Mouse (Mus musculus) layer of hippocampus, adult 2 months (tissue): ENCODE measurements around the gene Dmrt1. TPM values are rescaled to one million over a fixed set of nuclear protein-coding genes. Genes with fewer than 3 reads are reported as not detected.
A peak's percentile ranks its signal among the peaks of the same experiment; 100 is the strongest.

Experiments
- DNase-seq, 2 experiments: peaks; one replicate each; pipeline ENCODE4 v3.0.0; 2022; ENCODE audit warnings: low spot score in 2 of 2
- H3K27ac ChIP-seq: fragments of 200-600 bp; 2 replicates; pipeline ENCODE4 v1.8.1; 2022
- H3K4me3 ChIP-seq: fragments of 200-600 bp; 2 replicates; pipeline ENCODE4 v1.8.1; 2022; ENCODE audit warnings: mild to moderate bottlenecking
- CTCF ChIP-seq: fragments of 200-600 bp; conservative IDR thresholded peaks from 2 replicates; pipeline ENCODE4 v1.8.1; 2022; ENCODE audit warnings: antibody characterized with exemption, mild to moderate bottlenecking, moderate library complexity
- total RNA-seq, 2 experiments: library from RNA; stranded (reverse); gene quantifications; 2 replicates each; pipeline ENCODE4 v1.2.3; 2021

Dmrt1 gene
- total RNA-seq, 2 experiments from 2014 or later: not detected

DNA sequence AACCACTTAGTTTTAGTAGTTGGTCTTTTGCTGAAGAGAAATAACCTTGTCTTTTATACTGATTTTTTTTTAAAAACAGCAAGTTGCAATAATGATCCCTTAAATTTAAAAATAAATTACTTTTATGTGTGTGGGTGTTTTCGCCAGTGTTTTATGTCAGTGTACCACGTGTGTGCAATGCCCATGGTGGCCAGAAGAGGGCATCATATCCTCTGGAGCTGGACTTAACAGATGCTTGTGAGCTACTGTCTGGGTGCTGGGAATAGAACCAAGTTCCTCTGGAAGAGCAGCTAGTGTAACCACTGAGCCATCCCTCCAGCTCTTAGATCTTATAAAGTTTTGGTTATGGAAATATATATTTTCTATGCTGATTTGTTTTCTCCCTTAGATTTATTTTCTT is 74.0 kb downstream of the Dmrt1 start:
- Histone ChIP-seq H3K27ac (no peak overlapping the region), H3K4me3 (no peak overlapping the region)
- no peak for DNase-seq
- peak; percentile 33; the same call in 1 of the 2 replicates for TF ChIP-seq CTCF

GRCm38 (mm10) chr19:25597717-25598232 is 92.4 kb downstream of the Dmrt1 start:
- DNase-seq: no peak
- no peak overlapping the region for H3K4me3 ChIP-seq
- H3K27ac ChIP-seq: no peak overlapping the region
- TF ChIP-seq CTCF: no peak

DNA sequence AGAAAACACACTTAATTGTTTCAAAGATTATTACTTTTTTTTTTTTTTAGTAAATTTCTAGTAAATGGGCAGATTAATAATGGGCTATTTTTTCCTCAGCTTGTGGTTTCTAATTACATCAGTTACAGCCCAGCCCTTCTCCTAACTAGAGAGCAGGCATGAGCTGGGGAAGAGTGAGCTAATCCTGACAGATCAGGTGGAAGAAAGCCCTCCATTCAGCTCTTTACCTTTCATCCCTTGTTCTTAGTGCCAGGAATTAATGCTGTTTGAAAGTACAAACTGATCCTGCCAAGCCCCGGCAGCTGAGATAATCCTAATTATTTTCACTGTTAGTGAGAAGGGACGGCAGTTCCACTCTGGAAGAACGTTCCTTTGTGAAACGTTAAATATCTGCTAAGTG is 93.2 kb downstream of the Dmrt1 start:
- DNase-seq: no peak
- H3K4me3 ChIP-seq: no peak overlapping the region
- no peak for TF ChIP-seq CTCF
- no peak overlapping the region for H3K27ac ChIP-seq

DNA sequence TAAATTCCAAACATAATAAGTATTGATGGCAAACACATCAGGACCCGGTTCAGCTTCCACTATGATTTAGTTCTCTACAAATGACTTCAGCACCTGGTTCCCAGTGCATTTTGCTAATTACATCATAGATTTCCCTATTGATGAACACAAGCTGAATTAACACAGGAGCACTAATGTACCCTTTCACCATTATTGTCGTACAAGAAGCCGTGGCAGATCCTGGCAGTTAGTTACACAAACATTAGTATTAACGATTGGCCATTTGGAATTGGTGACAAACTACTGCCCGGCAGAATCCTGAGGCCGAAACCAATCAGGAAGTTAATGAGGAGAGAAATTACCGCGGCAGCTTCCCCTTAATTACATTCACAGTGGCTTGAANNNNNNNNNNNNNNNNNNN is 96.5 kb downstream of the Dmrt1 start:
- TF ChIP-seq CTCF: no peak
- no peak overlapping the region for H3K27ac ChIP-seq
- DNase-seq: no peak
- no peak overlapping the region for H3K4me3 ChIP-seq

DNA sequence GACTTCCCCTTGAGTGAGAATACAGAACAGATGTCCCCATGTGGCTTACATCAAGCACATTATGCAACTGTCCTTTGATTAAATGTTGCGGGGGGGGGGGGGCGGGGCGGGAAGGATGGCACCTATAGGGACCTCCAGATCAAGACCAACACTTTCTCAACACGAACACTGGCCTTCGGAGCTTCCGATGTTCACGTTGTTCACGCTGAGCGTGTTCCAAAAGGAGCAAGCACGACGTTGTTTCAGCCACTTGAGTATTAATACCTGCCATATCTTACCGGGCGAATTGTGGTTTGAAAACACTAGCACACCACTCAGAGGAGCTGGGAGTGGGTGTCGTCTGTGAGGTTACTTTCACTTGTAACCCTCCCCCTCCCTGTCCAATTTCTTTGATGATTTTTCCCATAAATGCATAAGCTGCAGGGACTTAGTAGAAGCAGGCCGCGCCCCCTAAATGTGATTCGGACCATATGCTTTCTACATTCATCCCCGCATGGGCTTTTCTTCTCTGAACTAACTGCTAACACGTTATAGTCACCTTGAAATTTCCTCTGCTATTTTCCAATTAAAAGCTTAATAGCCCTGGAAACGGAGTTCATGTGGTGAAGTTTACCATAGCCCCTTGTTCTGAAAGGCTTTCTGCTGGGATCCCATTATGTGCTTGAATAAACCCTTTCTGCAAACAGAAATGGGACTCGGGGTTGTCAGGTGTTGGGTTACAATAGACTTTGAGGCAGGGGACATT is 102.2 kb downstream of the Dmrt1 start:
- Histone ChIP-seq H3K27ac (no peak overlapping the region), H3K4me3 (no peak overlapping the region)
- TF ChIP-seq CTCF: no peak
- DNase-seq: no peak

DNA sequence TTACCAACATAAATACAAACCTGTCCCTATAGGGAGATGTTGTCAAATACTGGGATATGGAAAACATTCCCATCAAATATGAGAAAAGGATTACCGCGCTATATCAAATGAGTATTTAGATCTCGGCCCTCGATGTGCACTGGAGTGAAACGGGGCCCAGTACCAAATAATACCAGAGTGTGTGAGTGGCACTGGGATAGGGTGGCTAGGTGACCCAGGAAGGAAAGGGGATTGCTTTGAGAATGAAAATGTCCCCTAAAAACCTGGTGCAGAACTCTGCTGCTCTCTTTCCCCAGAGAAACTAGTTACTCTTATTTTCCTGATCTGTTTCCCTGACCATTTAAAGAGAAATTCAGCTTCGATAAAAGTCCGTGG is 102.8 kb downstream of the Dmrt1 start:
- no peak overlapping the region for H3K27ac ChIP-seq
- DNase-seq: no peak
- H3K4me3 ChIP-seq: no peak overlapping the region
- TF ChIP-seq CTCF: no peak

DNA sequence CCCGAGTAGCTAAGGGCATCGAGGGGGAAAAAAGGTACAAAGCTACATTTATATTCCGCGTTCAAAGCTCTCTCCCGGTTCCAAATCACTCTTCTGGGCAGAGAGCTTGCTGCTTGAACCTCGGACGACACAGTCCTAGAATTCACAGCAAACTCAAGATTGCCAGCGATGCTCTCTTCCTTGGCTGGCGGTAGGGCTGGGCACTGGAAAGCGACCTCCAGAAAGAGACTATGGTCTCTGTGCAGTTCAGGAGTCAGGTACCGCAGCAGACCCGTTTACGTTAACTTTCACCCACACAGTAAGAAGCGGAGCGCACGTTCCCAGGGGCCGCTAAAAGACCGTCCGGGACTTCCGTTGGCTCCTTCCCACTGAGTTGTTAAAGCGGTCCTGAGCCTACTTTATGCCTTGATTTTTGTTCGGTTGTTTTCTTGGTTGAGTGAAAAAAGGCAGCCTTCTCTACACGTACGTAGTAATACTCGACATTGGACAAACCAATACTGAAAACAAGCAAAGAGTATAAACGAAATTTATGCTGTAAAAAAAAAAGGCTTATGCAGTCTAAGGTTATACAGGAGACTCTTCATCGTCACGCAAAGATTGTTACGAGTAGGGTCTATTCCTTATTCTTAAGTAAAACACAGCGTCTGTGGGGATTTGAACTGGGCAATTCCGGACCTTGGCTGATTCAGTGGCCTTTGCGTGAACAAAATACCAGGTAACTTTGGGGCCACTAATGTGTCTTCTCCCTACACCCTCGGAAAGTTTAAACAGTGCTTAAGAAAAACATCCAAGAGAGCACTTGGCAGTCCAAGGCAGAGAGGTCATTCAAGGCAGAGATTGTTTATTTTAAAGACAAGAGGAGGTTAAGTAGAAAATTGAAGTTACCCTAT is 103.8 kb downstream of the Dmrt1 start:
- no peak for DNase-seq
- no peak for TF ChIP-seq CTCF
- Histone ChIP-seq H3K27ac (no peak overlapping the region), H3K4me3 (no peak overlapping the region; the same call in 1 of the 2 replicates)

- H3K4me3 ChIP-seq: peak within 1 kb of the TSS; percentile 42
- TF ChIP-seq CTCF: no peak
Observed at GRCm38 (mm10) chr19:25610015-25610410, 104.6 kb downstream of the Dmrt1 start, which contains the start of gene Dmrt3. TSS of gene Dmrt3 (plus strand) at chr19:25610301.

DNA sequence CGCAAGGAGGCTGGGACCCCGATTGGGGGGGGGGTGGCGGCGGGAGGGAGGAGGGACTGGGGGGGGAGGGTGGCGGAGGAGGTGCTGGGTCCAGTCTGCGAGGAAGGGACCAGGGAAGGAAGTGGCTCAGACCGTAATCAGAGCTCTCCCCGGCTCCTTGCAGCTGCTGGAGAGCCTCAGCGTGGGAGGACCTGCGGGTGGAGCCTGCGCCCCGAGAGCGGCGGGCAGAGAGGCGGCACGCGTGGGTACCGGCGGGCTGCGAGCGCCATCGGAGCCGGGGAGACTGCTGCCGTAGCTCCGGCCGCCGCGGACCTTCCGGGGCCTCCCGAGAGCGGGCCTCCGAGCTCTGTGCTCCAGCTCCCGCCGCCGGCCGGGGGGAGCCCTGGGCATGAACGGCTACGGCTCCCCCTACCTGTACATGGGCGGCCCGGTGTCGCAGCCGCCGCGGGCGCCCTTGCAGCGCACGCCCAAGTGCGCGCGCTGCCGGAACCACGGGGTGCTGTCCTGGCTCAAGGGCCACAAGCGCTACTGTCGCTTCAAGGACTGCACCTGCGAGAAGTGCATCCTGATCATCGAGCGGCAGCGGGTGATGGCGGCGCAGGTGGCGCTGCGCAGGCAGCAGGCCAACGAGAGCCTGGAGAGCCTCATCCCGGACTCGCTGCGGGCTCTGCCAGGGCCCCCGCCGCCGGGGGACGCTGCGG is 105.1 kb downstream of the Dmrt1 start:
- H3K4me3 ChIP-seq: peak overlapping the region; percentile 42
- TF ChIP-seq CTCF: no peak
- H3K27ac ChIP-seq: no peak overlapping the region
- DNase-seq: no peak

More at GRCm38 (mm10) chr19:25610015-25610410, 104.6 kb downstream of the Dmrt1 start, which contains the start of gene Dmrt3:
- DNase-seq: no peak
- no peak within 1 kb of the TSS for H3K27ac ChIP-seq

DNA sequence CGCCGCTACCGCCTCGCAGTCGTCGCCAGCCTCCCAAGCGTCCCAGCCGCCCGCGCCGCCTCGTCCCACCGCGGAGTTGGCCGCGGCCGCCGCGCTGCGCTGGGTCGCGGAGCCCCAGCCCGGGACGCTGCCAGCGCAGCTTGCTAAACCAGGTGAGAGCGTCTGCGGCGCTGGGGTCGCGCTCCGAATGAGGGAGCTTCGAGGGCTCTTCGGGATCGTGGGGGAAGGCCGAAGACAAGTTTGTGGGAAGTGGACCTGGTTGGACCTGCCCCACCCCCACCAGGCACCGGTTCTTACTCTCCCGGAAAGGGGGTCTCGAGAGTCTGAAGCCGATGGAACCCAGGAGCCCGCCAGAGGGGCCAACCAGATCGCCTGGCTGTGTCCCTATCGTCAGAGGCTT is 105.7 kb downstream of the Dmrt1 start:
- no peak for TF ChIP-seq CTCF
- Histone ChIP-seq H3K27ac (no peak overlapping the region), H3K4me3 (peak overlapping the region; percentile 42)
- no peak for DNase-seq

DNA sequence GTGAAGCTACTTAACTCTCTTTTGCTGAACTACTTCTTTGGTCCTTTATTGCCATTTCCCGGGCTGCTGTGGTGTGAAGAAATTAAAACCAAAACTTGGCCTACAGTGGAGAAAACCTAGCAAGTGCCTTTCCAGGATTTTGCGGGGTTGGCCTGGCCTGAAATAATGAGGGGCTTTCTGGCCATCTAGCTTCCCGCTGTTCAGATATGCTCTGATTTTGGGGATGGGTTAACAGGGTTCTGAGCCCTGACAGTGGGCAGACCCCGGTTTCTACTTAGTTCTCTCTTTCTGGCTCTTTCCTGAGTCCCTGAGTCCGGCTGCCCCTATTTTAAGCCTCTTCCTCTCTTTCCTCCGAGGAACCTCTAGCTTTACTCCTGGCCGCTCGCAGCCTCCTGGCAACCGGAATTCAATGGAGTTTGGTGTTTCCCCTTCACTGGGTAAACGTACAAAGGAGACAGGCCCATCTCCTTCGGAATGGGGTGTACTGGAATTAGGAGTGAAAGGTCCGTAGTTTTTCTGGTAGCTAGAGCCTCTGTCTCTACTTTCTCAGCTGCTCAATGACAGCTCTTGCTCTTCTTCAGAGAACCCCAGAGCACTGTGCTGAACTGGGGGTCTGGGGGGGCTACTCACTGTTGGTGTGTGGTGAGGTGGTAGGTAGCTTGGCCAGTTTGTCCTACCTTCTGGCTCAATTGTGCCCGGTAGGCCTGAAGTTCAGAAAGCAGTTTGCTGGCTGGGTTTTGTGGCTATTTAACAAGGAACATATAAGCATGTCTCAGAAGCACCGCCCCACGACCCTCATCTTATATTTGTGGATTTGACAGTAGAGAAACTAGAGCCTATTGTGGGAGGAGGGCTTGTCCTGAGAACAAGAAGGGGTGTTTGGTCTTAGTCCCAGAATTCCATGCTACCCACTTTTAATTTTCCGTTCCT is 106.7 kb downstream of the Dmrt1 start:
- TF ChIP-seq CTCF: no peak
- H3K4me3 ChIP-seq: no peak overlapping the region
- H3K27ac ChIP-seq: no peak overlapping the region
- no peak for DNase-seq
